Mouse (Mus musculus): Measurements from ENCODE around the gene Il6st. TPM values are rescaled to one million over a fixed set of nuclear protein-coding genes. Genes with fewer than 3 reads are reported as not detected.
A peak's percentile ranks its signal among the peaks of the same experiment; 100 is the strongest.

Gene Il6st
- polyA plus RNA-seq, 1 experiment from 2014 or later = 24.8 TPM

- WGBS = 85% methylated on average over 6 of the region's 6 CpGs
- no peak overlapping the region for H3K4me3 ChIP-seq
- no peaks in the 10 kb centered on the region for H3K27me3 ChIP-seq
- no peak overlapping the region for H3K9ac ChIP-seq
- no peak for ATAC-seq (ENCODE audit: low FRiP score, low read depth)
- no peak overlapping the region for H3K27ac ChIP-seq (replicated peaks)
- no peaks in the 10 kb centered on the region for H3K9me3 ChIP-seq
- no peaks in the 10 kb centered on the region for H3K36me3 ChIP-seq
- no peak overlapping the region for H3K4me2 ChIP-seq
- no peaks in the 10 kb centered on the region for H3K4me1 ChIP-seq (replicated peaks)
Measured at GRCm38 (mm10) chr13:112457366-112457765, 6.5 kb upstream of the Il6st start.

- H3K4me1 ChIP-seq (replicated peaks) = 0 out of 2 replicates have a peak, but pooled peaks cover under 1% of the 10 kb centered on the region
- WGBS = 87% methylated on average over 4 of the region's 4 CpGs
- no peak overlapping the region for H3K27ac ChIP-seq (replicated peaks)
- H3K9me3 ChIP-seq = no peaks in the 10 kb centered on the region
- no peak for ATAC-seq (ENCODE audit: low FRiP score, low read depth)
- no peak overlapping the region for H3K9ac ChIP-seq
- no peak overlapping the region for H3K4me2 ChIP-seq
- H3K27me3 ChIP-seq = no peaks in the 10 kb centered on the region
- H3K4me3 ChIP-seq = no peak overlapping the region
- H3K36me3 ChIP-seq = no peaks in the 10 kb centered on the region
Measured at GRCm38 (mm10) chr13:112458016-112458415, 5.9 kb upstream of the Il6st start.

- no peak overlapping the region for H3K27ac ChIP-seq (replicated peaks)
- 92% methylated on average over 11 of the region's 11 CpGs for WGBS
- H3K4me1 ChIP-seq (replicated peaks) = 0 out of 2 replicates have a peak, but pooled peaks cover 2% of the 10 kb centered on the region
- no peak overlapping the region for H3K4me2 ChIP-seq
- ATAC-seq (ENCODE audit: low FRiP score, low read depth) = no peak
- no peaks in the 10 kb centered on the region for H3K36me3 ChIP-seq
- H3K9me3 ChIP-seq = no peaks in the 10 kb centered on the region
- H3K27me3 ChIP-seq = no peaks in the 10 kb centered on the region
- H3K9ac ChIP-seq = no peak overlapping the region
- no peak overlapping the region for H3K4me3 ChIP-seq
Measured at GRCm38 (mm10) chr13:112458435-112459018, 5.3 kb upstream of the Il6st start.

GRCm38 (mm10) chr13:112459956-112460355 lies 3.9 kb upstream of the Il6st start:
- Histone ChIP-seq H3K4me2 (no peak overlapping the region), H3K9me3 (no peaks in the 10 kb centered on the region), H3K27ac (replicated peaks) (no peak overlapping the region), H3K27me3 (no peaks in the 10 kb centered on the region), H3K4me3 (no peak overlapping the region), H3K36me3 (no peaks in the 10 kb centered on the region), H3K4me1 (replicated peaks) (peaks cover 7% of the 10 kb centered on the region; the same call in 1 of the 2 replicates), H3K9ac (no peak overlapping the region)
- 87% methylated on average over 6 of the region's 6 CpGs for WGBS
- no peak for ATAC-seq (ENCODE audit: low FRiP score, low read depth)

- WGBS = 36% methylated on average over 6 of the region's 6 CpGs
- no peaks in the 10 kb centered on the region for H3K27me3 ChIP-seq
- no peak overlapping the region for H3K27ac ChIP-seq (replicated peaks)
- peaks cover 20% of the 10 kb centered on the region for H3K4me1 ChIP-seq (replicated peaks)
- no peak overlapping the region for H3K4me3 ChIP-seq
- no peak overlapping the region for H3K4me2 ChIP-seq
- ATAC-seq (ENCODE audit: low FRiP score, low read depth) = no peak
- H3K36me3 ChIP-seq = no peaks in the 10 kb centered on the region
- H3K9ac ChIP-seq = no peak overlapping the region
- H3K9me3 ChIP-seq = no peaks in the 10 kb centered on the region
Measured at GRCm38 (mm10) chr13:112462411-112462987, 1.4 kb upstream of the Il6st start.

GRCm38 (mm10) chr13:112463337-112463802 lies 500 bp upstream of the Il6st start:
- ATAC-seq (ENCODE audit: low FRiP score, low read depth) = peak; percentile 80
- Histone ChIP-seq H3K9me3 (no peaks in the 10 kb centered on the region), H3K4me2 (peak overlapping the region; percentile 83), H3K9ac (peak overlapping the region; percentile 94), H3K36me3 (no peaks in the 10 kb centered on the region), H3K27ac (replicated peaks) (peak overlapping the region; percentile 86), H3K4me3 (peak overlapping the region; percentile 98), H3K27me3 (no peaks in the 10 kb centered on the region), H3K4me1 (replicated peaks) (peaks cover 20% of the 10 kb centered on the region)
- WGBS = 3% methylated on average over 17 of the region's 17 CpGs

- Histone ChIP-seq H3K4me3 (peak overlapping the region; percentile 98), H3K9me3 (no peaks in the 10 kb centered on the region), H3K4me2 (peak overlapping the region; percentile 83), H3K9ac (peak overlapping the region; percentile 94), H3K27me3 (no peaks in the 10 kb centered on the region), H3K27ac (replicated peaks) (peak overlapping the region; percentile 86), H3K36me3 (no peaks in the 10 kb centered on the region), H3K4me1 (replicated peaks) (peaks cover 20% of the 10 kb centered on the region)
- 5% methylated on average over 18 of the region's 18 CpGs for WGBS
- no peak for ATAC-seq (ENCODE audit: low FRiP score, low read depth)
Measured at GRCm38 (mm10) chr13:112464626-112465287, 887 bp downstream of the Il6st start.

- Histone ChIP-seq H3K9ac (no peak overlapping the region), H3K4me1 (replicated peaks) (peaks cover 20% of the 10 kb centered on the region), H3K36me3 (no peaks in the 10 kb centered on the region), H3K9me3 (no peaks in the 10 kb centered on the region), H3K4me2 (peak overlapping the region; percentile 83), H3K27ac (replicated peaks) (no peak overlapping the region), H3K4me3 (no peak overlapping the region), H3K27me3 (no peaks in the 10 kb centered on the region)
- WGBS = 57% methylated on average over 2 of the region's 2 CpGs
- ATAC-seq (ENCODE audit: low FRiP score, low read depth) = no peak
Measured at GRCm38 (mm10) chr13:112465585-112465984, 1.7 kb downstream of the Il6st start.

- Histone ChIP-seq H3K4me3 (no peak overlapping the region), H3K9me3 (no peaks in the 10 kb centered on the region), H3K27me3 (no peaks in the 10 kb centered on the region), H3K27ac (replicated peaks) (no peak overlapping the region), H3K9ac (no peak overlapping the region), H3K4me2 (peak overlapping the region; percentile 3; the same call in 1 of the 2 replicates), H3K4me1 (replicated peaks) (peaks cover 20% of the 10 kb centered on the region), H3K36me3 (no peaks in the 10 kb centered on the region)
- WGBS = 85% methylated on average over 19 of the region's 19 CpGs
- ATAC-seq (ENCODE audit: low FRiP score, low read depth) = no peak
Measured at GRCm38 (mm10) chr13:112466136-112466945, 2.5 kb downstream of the Il6st start.

GRCm38 (mm10) chr13:112466946-112467255 lies 3.0 kb downstream of the Il6st start:
- no peaks in the 10 kb centered on the region for H3K9me3 ChIP-seq

GRCm38 (mm10) chr13:112467384-112467783 lies 3.5 kb downstream of the Il6st start:
- Histone ChIP-seq H3K4me3 (no peak overlapping the region), H3K36me3 (no peaks in the 10 kb centered on the region), H3K4me2 (no peak overlapping the region), H3K4me1 (replicated peaks) (peaks cover 20% of the 10 kb centered on the region), H3K27ac (replicated peaks) (no peak overlapping the region), H3K9ac (no peak overlapping the region), H3K9me3 (no peaks in the 10 kb centered on the region), H3K27me3 (no peaks in the 10 kb centered on the region)
- 95% methylated on average over 9 of the region's 9 CpGs for WGBS
- ATAC-seq (ENCODE audit: low FRiP score, low read depth) = no peak

More at GRCm38 (mm10) chr13:112466946-112467255, 3.0 kb downstream of the Il6st start:
- Histone ChIP-seq H3K4me3 (no peak overlapping the region), H3K9ac (no peak overlapping the region), H3K4me1 (replicated peaks) (peaks cover 20% of the 10 kb centered on the region), H3K4me2 (peak overlapping the region; percentile 3; the same call in 1 of the 2 replicates), H3K36me3 (no peaks in the 10 kb centered on the region), H3K27me3 (no peaks in the 10 kb centered on the region), H3K27ac (replicated peaks) (no peak overlapping the region)
- 88% methylated on average over 3 of the region's 3 CpGs for WGBS
- no peak for ATAC-seq (ENCODE audit: low FRiP score, low read depth)

GRCm38 (mm10) chr13:112469491-112469890 lies 5.6 kb downstream of the Il6st start:
- 76% methylated on average over 5 of the region's 5 CpGs for WGBS

More at GRCm38 (mm10) chr13:112469491-112469890, 5.6 kb downstream of the Il6st start:
- no peaks in the 10 kb centered on the region for H3K27me3 ChIP-seq
- H3K4me3 ChIP-seq = no peak overlapping the region
- no peaks in the 10 kb centered on the region for H3K9me3 ChIP-seq
- no peak overlapping the region for H3K27ac ChIP-seq (replicated peaks)
- H3K9ac ChIP-seq = no peak overlapping the region
- H3K4me2 ChIP-seq = no peak overlapping the region
- peaks cover 17% of the 10 kb centered on the region for H3K4me1 ChIP-seq (replicated peaks)
- no peak for ATAC-seq (ENCODE audit: low FRiP score, low read depth)
- H3K36me3 ChIP-seq = no peaks in the 10 kb centered on the region
